Mouse (Mus musculus) thymus, adult 2 months (tissue): ENCODE measurements around the gene Psmg1.

Source experiments
- CTCF ChIP-seq: fragments of 200-500 bp; IDR thresholded peaks from 2 replicates; pipeline ENCODE4 v1.5.1; 2012; ENCODE audit warnings: mild to moderate bottlenecking, control low read depth, low read length, moderate library complexity, borderline replicate concordance; ENCODE audit not compliant: control insufficient read depth, poor library complexity, insufficient read depth; ENCODE audit errors: extremely low read depth
- POLR2A ChIP-seq: fragments of 200-500 bp; IDR thresholded peaks from 2 replicates; pipeline ENCODE4 v1.6.1; 2012; ENCODE audit warnings: mild to moderate bottlenecking, low read length, control low read depth, moderate library complexity; ENCODE audit not compliant: control insufficient read depth, poor library complexity, insufficient read depth; ENCODE audit errors: extremely low read depth

GRCm38 (mm10) chr16:95983601-95984000, 7.2 kb downstream of the Psmg1 start:
- TF ChIP-seq POLR2A = no peak
- TF ChIP-seq CTCF = peak; percentile 73; the same call in 1 of the 2 replicates
